Mouse (Mus musculus) liver, embryonic 13.5 days (tissue): Measurements from ENCODE around the gene Dcaf11. TPM values are rescaled to one million over a fixed set of nuclear protein-coding genes. Genes with fewer than 3 reads are reported as not detected.

ENCODE experiments used
- ATAC-seq: fragments of 200-750 bp; cut with Nextera tagmentation; 2 replicates; pipeline ENCODE4 v1.8.0; 2017; ENCODE audit warnings: low read depth, mild to moderate bottlenecking, moderate number of reproducible peaks, moderate library complexity
- DNase-seq: peaks from one replicate; pipeline ENCODE4 v3.0.0; 2022
- H3K27ac ChIP-seq: fragments of 300-500 bp; sonication (generic); 2 replicates; pipeline ENCODE4 v1.5.1; 2015; ENCODE audit warnings: moderate library complexity, mild to moderate bottlenecking, inconsistent platforms
- H3K27me3 ChIP-seq: fragments of 300-500 bp; sonication (generic); 2 replicates; pipeline ENCODE4 v1.6.1; 2015; ENCODE audit warnings: mild to moderate bottlenecking, inconsistent platforms
- H3K36me3 ChIP-seq: fragments of 300-500 bp; sonication (generic); 2 replicates; pipeline ENCODE4 v1.6.1; 2015; ENCODE audit warnings: mild to moderate bottlenecking, inconsistent platforms
- H3K4me1 ChIP-seq: fragments of 300-500 bp; sonication (generic); replicated peaks from 2 replicates; pipeline ENCODE4 v1.6.1; 2015; ENCODE audit warnings: inconsistent platforms
- H3K4me2 ChIP-seq: fragments of 300-500 bp; sonication (generic); 2 replicates; pipeline ENCODE4 v1.6.1; 2015; ENCODE audit warnings: inconsistent platforms, mild to moderate bottlenecking, moderate library complexity
- H3K4me3 ChIP-seq: fragments of 300-500 bp; sonication (generic); replicated peaks from 2 replicates; pipeline ENCODE4 v1.5.1; 2015; ENCODE audit warnings: mild to moderate bottlenecking, inconsistent platforms
- H3K9ac ChIP-seq: fragments of 300-500 bp; sonication (generic); 2 replicates; pipeline ENCODE4 v1.6.1; 2015; ENCODE audit warnings: mild to moderate bottlenecking, inconsistent platforms
- H3K9me3 ChIP-seq: fragments of 300-500 bp; sonication (generic); replicated peaks from 2 replicates; pipeline ENCODE4 v1.6.1; 2016; ENCODE audit warnings: inconsistent platforms
- WGBS: fragments of 180-500 bp; shearing (Covaris S2); methylation state at CpG from one replicate; pipeline ENCODE4 v1.1.7; 2015; ENCODE audit not compliant: insufficient replicate concordance; 5-methylcytosine and 5-hydroxymethylcytosine counted together
- polyA plus RNA-seq: library from polyadenylated mRNA; unstranded; fragments of >200 nt; fragmentation: Nextera tagmentation; extraction: Ambion mirVana; gene quantifications from 2 replicates; pipeline ENCODE4 v1.2.1, GENCODE M21; 2015

The Dcaf11 gene
- polyA plus RNA-seq, 1 experiment from 2014 or later, result 48.9 TPM

- H3K4me1 ChIP-seq, result peaks cover 57% of the 10 kb centered on the region
- peaks cover 16% of the 10 kb centered on the region for H3K36me3 ChIP-seq
- no peaks in the 10 kb centered on the region for H3K9me3 ChIP-seq
- WGBS, result 64% methylated on average over 13 of the region's 13 CpGs
- no peak for DNase-seq
- no peaks in the 10 kb centered on the region for H3K27me3 ChIP-seq
- no peak overlapping the region for H3K4me3 ChIP-seq
- ATAC-seq, result no peak
- H3K27ac ChIP-seq, result no peak overlapping the region
- H3K9ac ChIP-seq, result peak overlapping the region; percentile 4; the same call in 1 of the 2 replicates
- H3K4me2 ChIP-seq, result no peak overlapping the region
Measured at GRCm38 (mm10) chr14:55575711-55576110, 15.9 kb downstream of the Dcaf11 start.

- Histone ChIP-seq H3K9ac (no peak overlapping the region), H3K27me3 (no peaks in the 10 kb centered on the region), H3K36me3 (peaks cover 20% of the 10 kb centered on the region), H3K4me3 (no peak overlapping the region), H3K9me3 (no peaks in the 10 kb centered on the region), H3K27ac (no peak overlapping the region), H3K4me2 (no peak overlapping the region), H3K4me1 (peaks cover 51% of the 10 kb centered on the region)
- DNase-seq (no peak), ATAC-seq (no peak)
- WGBS, result 78% methylated on average over 16 of the region's 16 CpGs
Measured at GRCm38 (mm10) chr14:55576376-55576775, 16.6 kb downstream of the Dcaf11 start.

GRCm38 (mm10) chr14:55577871-55578667 lies 18.3 kb downstream of the Dcaf11 start, which contains the start of gene Psme1:
Gene Psme1, plus strand, starts transcription at chr14:55578123.
- H3K4me1 ChIP-seq, result peaks cover 48% of the 10 kb centered on the region
- DNase-seq (peak; percentile 67), ATAC-seq (peak; percentile 80)

GRCm38 (mm10) chr14:55578668-55579269 lies 19.0 kb downstream of the Dcaf11 start:
- H3K4me3 ChIP-seq, result peak overlapping the region; percentile 83
- ATAC-seq (peak; percentile 54), DNase-seq (peak; percentile 34)
- H3K9ac ChIP-seq, result peak overlapping the region; percentile 92
- no peaks in the 10 kb centered on the region for H3K9me3 ChIP-seq
- no peaks in the 10 kb centered on the region for H3K27me3 ChIP-seq
- WGBS, result 12% methylated on average over 6 of the region's 6 CpGs
- peaks cover 55% of the 10 kb centered on the region for H3K4me1 ChIP-seq
- H3K4me2 ChIP-seq, result peak overlapping the region; percentile 92
- peaks cover 31% of the 10 kb centered on the region for H3K36me3 ChIP-seq
- H3K27ac ChIP-seq, result peak overlapping the region; percentile 90

More at GRCm38 (mm10) chr14:55577871-55578667, 18.3 kb downstream of the Dcaf11 start, which contains the start of gene Psme1:
- 1% methylated on average over 32 of the region's 32 CpGs for WGBS
- H3K27me3 ChIP-seq, result no peaks in the 10 kb centered on the region
- peaks cover 26% of the 10 kb centered on the region for H3K36me3 ChIP-seq
- H3K9me3 ChIP-seq, result no peaks in the 10 kb centered on the region
- peak within 1 kb of the TSS; percentile 92 for H3K9ac ChIP-seq
- peak within 1 kb of the TSS; percentile 83 for H3K4me3 ChIP-seq
- peak within 1 kb of the TSS; percentile 92 for H3K4me2 ChIP-seq
- H3K27ac ChIP-seq, result peak within 1 kb of the TSS; percentile 90

GRCm38 (mm10) chr14:55579511-55580496 lies 20.0 kb downstream of the Dcaf11 start:
- peak overlapping the region; percentile 90 for H3K27ac ChIP-seq
- WGBS, result 85% methylated on average over 23 of the region's 23 CpGs
- H3K4me3 ChIP-seq, result peak overlapping the region; percentile 83
- peaks cover 31% of the 10 kb centered on the region for H3K36me3 ChIP-seq
- H3K4me1 ChIP-seq, result peaks cover 66% of the 10 kb centered on the region
- peak overlapping the region; percentile 92; the same call in 1 of the 2 replicates for H3K9ac ChIP-seq
- DNase-seq, result no peak
- H3K4me2 ChIP-seq, result peak overlapping the region; percentile 92
- no peak for ATAC-seq
- no peaks in the 10 kb centered on the region for H3K9me3 ChIP-seq
- no peaks in the 10 kb centered on the region for H3K27me3 ChIP-seq

- H3K9ac ChIP-seq, result no peak overlapping the region
- peaks cover 65% of the 10 kb centered on the region for H3K4me1 ChIP-seq
- WGBS, result 90% methylated on average over 16 of the region's 16 CpGs
- no peaks in the 10 kb centered on the region for H3K9me3 ChIP-seq
- ATAC-seq (no peak), DNase-seq (no peak)
- peaks cover 31% of the 10 kb centered on the region for H3K36me3 ChIP-seq
- no peaks in the 10 kb centered on the region for H3K27me3 ChIP-seq
- peak overlapping the region; percentile 16; the same call in 1 of the 2 replicates for H3K27ac ChIP-seq
- no peak overlapping the region for H3K4me3 ChIP-seq
- no peak overlapping the region for H3K4me2 ChIP-seq
Measured at GRCm38 (mm10) chr14:55580731-55581130, 20.9 kb downstream of the Dcaf11 start.

- Histone ChIP-seq H3K27ac (peak overlapping the region; percentile 20; the same call in 1 of the 2 replicates), H3K4me1 (peaks cover 73% of the 10 kb centered on the region), H3K36me3 (peaks cover 35% of the 10 kb centered on the region), H3K9me3 (no peaks in the 10 kb centered on the region), H3K9ac (no peak overlapping the region), H3K4me2 (no peak overlapping the region), H3K4me3 (no peak overlapping the region), H3K27me3 (no peaks in the 10 kb centered on the region)
- DNase-seq, result no peak
- ATAC-seq, result no peak
- 73% methylated on average over 9 of the region's 9 CpGs for WGBS
Measured at GRCm38 (mm10) chr14:55581981-55582681, 22.3 kb downstream of the Dcaf11 start.

GRCm38 (mm10) chr14:55584303-55584701 lies 24.5 kb downstream of the Dcaf11 start:
- peak overlapping the region; percentile 81 for H3K4me3 ChIP-seq
- peak overlapping the region; percentile 97 for H3K4me2 ChIP-seq
- no peaks in the 10 kb centered on the region for H3K9me3 ChIP-seq
- ATAC-seq, result no peak
- H3K27me3 ChIP-seq, result no peaks in the 10 kb centered on the region
- peak overlapping the region; percentile 96 for H3K27ac ChIP-seq
- no peak for DNase-seq
- 22% methylated on average over 5 of the region's 5 CpGs for WGBS
- H3K4me1 ChIP-seq, result peaks cover 72% of the 10 kb centered on the region
- H3K9ac ChIP-seq, result peak overlapping the region; percentile 85
- H3K36me3 ChIP-seq, result peaks cover 55% of the 10 kb centered on the region

- DNase-seq (peak; percentile 89), ATAC-seq (peak; percentile 95)
- Histone ChIP-seq H3K9ac (peak within 1 kb of the TSS; percentile 85), H3K4me3 (peak within 1 kb of the TSS; percentile 81), H3K27ac (peak within 1 kb of the TSS; percentile 96), H3K36me3 (peaks cover 52% of the 10 kb centered on the region), H3K4me2 (peak within 1 kb of the TSS; percentile 97), H3K4me1 (peaks cover 72% of the 10 kb centered on the region), H3K27me3 (no peaks in the 10 kb centered on the region), H3K9me3 (no peaks in the 10 kb centered on the region)
- under 1% methylated on average over 43 of the region's 43 CpGs for WGBS
Measured at GRCm38 (mm10) chr14:55584702-55585565, 25.1 kb downstream of the Dcaf11 start, which contains the start of gene Emc9. Gene Emc9, minus strand, starts transcription at chr14:55585302.
